Mouse (Mus musculus) urinary bladder, adult 2 months (tissue): ENCODE data around the gene Iqck. TPM values are rescaled to one million over a fixed set of nuclear protein-coding genes. Genes with fewer than 3 reads are reported as not detected.

Experiments
- DNase-seq: peaks from one replicate; pipeline ENCODE4 v3.0.0; 2022; ENCODE audit warnings: low spot score
- polyA plus RNA-seq: library from polyadenylated mRNA; depleted of rRNA; stranded (reverse); fragments of >200 nt; gene quantifications from 2 replicates; pipeline ENCODE4 v1.2.3, GENCODE M21; 2012; rRNA removed

Iqck gene
- polyA plus RNA-seq = 2.8 and 4.3 TPM in 2 replicates

GRCm38 (mm10) chr7:118855171-118855876 lies at the start of gene Iqck:
Gene Iqck (plus strand): TSS chr7:118855752.
- DNase-seq = peak; percentile 92

DNA sequence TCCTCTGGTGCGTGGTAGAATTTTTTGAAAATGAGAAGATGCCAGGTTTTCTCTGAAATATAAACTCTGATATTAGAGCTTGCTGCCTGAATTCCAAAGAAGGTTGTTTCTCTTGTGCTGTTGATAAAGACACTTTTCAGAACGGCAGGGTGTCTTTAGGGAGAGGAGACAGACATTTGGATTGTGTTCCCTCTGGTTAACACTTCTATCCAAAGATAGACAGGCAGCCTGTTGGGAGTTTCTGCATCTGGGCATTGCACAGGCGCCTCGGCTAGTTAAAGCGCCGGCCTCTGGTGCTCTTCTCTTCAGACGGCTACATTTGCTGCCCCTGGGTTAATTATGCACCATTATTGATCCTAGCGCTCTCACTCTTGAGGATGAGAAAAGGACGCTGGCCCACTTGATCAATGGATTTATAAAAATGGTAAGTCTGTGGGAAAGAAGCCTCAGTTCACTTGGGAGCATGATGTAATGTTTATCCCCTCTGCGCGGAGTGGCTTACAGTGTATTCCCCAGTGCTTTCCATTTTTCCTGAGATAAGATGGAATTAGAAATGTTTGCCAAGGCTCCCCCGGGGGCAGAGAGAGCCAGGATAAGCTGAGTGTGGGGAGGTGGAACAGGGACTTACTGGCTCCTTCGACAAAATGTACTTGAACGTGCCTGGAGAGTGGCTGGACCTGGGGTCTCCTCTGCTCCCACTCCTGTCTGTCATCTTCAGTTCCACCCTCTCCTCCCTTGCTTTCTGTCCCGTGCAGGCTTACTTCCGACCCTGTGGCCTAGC lies 48.7 kb upstream of the Iqck start:
- DNase-seq = no peak

DNA sequence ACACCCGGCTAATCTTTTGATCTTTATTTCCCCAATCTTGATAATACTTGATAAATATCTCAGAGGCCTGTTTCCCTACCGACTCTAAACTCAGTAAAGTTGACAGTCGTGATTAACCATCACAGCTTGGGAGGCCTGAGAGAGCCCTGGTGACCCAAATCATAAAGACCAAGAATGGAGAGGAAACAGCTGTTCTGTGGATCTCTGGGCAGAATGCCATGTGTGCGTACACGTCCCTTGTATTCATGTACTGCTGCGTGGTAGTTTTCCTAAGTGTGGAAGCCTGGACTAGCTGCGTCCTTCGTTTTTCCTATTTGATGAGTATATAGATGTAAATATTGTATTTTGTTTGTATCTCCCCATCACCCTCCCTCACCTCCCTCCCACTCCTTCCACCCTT lies 47.7 kb upstream of the Iqck start:
- no peak for DNase-seq

GRCm38 (mm10) chr7:118811407-118812106 lies 44.0 kb upstream of the Iqck start:
- no peak for DNase-seq

- no peak for DNase-seq
These were observed 42.0 kb upstream of the Iqck start for GRCm38 (mm10) chr7:118813592-118813991.

DNA sequence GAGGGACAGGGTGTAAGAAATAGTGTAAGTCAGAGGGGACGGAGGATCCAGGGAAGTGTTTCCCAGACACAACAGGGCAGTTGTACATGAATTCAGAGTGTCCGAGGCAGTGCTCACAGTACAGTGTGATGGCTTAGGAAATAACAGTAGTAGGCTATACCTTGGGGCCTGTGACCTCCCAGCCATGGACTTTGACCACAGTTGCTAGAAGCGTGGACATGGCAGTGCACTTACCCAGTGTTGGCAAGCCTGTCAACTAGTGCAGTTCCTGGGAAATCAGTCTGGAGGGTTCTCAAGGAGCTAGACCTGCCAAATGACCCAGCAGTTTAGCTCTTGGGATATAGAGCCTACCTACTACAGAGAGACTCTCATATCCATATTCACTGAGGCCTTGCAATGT lies 39.3 kb upstream of the Iqck start:
- no peak for DNase-seq

DNA sequence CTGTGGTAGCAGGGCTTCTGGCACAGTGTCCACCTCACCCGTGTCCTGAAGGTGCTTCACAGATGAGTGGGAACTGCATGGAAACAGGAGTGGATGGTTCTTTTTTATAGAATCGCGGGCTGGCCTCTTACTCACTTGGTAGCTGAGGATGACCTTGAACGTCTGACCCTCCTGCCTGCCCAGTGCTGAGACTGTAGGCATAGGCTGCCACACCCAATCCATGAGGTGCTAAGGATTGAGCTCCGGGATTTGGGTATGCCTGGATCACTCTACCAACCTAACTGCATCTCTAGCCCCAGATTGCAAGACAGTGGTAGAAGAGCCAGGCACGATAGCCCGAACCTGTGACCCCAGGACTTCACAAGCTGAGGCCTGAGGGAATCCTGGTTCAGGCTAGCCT lies 37.8 kb upstream of the Iqck start:
- DNase-seq = no peak

DNA sequence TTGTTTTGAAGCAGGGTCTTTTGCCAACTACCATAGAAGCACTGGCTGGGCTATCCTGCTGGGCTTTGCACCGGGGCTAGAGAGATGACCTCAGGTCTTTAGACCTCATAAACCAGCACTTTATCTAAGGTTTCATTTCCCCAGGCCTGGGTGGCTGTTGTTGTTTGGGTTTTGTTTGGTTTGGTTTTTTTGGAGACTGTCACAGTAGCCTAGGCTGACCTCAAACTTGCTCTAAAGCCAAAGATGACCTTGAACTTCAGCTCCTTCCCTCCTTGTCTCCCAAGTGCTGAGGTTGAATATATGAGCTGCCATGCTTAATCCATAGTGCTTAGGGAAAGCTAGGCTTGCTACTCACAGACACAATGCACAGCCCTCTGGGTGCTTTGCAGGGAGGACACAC lies 35.9 kb upstream of the Iqck start:
- no peak for DNase-seq

GRCm38 (mm10) chr7:118821356-118821755 lies 34.2 kb upstream of the Iqck start:
- no peak for DNase-seq

GRCm38 (mm10) chr7:118821887-118822556 lies 33.5 kb upstream of the Iqck start:
- no peak for DNase-seq

DNA sequence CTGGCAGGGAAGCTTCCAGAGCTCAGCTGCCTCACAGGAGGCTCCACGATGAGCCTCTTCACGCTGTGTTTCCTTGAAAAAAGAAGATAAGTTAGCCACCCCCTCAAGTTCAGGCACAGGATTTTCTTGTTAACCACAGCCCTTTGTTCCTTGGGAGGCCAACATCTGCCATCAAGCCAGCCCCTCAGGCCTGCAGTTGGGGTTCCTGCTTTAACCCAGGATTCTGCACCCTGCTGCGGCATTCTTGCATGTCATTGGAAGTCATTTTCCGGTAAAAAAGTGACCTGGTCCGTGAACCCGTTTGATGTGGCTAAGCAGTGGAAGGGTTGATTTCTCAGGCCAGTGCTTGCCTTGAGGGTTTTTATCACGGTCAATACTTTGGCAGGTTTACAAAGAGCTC lies 31.1 kb upstream of the Iqck start:
- no peak for DNase-seq

- DNase-seq = no peak
These were observed 27.6 kb upstream of the Iqck start for GRCm38 (mm10) chr7:118827975-118828416.

DNA sequence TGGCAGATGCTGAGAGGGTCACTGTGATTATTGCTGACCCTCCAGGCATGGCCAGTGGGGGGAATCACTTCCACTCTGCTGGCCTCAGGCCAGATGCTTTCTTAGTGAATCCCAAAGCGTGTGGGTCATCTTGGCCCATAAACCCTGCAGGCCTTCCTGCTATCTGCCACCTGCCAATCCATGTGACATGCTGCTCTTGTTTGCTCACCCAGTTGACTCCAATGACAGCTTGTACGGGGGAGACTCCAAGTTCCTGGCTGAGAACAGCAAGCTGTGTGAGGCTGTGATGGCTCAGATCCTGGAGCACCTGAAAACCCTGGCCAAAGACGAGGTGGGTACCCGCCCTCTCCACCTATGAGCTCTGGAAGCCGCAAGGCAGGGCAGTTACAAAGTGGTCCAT lies 17.7 kb upstream of the Iqck start:
- DNase-seq = no peak

GRCm38 (mm10) chr7:118841030-118841745 lies 14.4 kb upstream of the Iqck start:
- no peak for DNase-seq

- DNase-seq = no peak
These were observed 13.8 kb upstream of the Iqck start for GRCm38 (mm10) chr7:118841796-118842195.

GRCm38 (mm10) chr7:118842938-118843337 lies 12.6 kb upstream of the Iqck start:
- no peak for DNase-seq

DNA sequence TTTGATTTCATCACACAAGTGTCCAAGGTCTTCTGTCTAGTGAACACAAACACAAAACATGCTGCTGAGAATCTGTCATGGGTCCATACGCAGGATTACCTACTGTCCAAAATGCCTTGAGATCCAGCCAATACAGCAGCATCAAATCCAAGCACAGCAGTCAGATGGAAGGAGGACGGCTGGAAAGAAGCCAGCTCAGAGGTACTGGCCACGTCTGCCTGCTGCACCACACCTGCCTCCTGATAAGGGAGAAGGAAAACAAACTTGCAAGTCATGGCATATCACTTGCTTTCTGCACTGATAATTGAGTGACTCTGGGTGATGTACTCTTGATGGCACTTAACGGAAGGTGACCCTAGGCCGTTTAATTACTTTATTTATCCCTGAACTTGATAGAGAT lies 10.4 kb upstream of the Iqck start:
- DNase-seq = no peak

GRCm38 (mm10) chr7:118846329-118846728 lies 9.2 kb upstream of the Iqck start:
- no peak for DNase-seq

- no peak for DNase-seq
These were observed 6.8 kb upstream of the Iqck start for GRCm38 (mm10) chr7:118848796-118849195.

DNA sequence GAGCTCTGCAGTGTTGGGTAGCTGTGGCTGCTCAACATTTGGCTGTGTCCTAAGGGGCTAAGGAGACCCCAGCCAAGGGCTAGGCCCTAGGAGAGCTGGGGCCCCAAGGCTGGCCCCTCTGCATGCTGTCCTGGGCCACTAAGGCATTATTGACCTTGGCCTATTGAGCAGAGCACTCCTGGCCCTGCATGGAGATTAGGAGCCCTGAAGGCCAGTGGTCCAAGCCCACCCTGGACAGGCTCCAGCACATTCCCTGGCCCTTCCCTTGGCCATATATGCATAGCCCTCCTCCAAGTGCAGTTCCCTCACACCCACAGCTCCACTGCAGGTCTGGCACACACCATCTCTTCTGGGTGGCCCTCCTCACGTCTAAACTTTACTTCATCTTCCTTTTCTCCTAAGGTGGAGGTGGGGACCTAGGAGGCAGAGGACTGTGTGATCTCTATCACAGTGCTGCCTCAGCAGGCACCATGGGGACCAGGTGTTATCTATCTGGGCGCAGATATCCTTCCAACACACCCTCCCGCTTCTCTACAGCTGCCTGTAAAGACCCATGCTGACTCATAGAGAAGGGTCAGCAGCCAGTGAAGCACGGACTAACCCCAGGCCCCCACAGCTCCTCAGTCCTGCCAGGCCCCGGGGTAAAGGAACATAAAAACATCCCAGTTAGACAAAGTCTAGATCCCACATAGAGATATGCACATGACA lies 5.9 kb upstream of the Iqck start:
- no peak for DNase-seq
